Mouse (Mus musculus) inflammation-experienced regulatory T-cells, adult 6 months (primary cell): ENCODE measurements around the gene App. TPM values are rescaled to one million over a fixed set of nuclear protein-coding genes. Genes with fewer than 3 reads are reported as not detected.

Experiments used
- ATAC-seq: one replicate; pipeline ENCODE4 v1.8.0; 2017
- polyA plus RNA-seq, 3 experiments: library from polyadenylated mRNA; unstranded; fragments of 100-300 nt; shearing (Covaris generic); gene quantifications; one replicate each; pipeline ENCODE4 v1.2.1; 2017

The App gene
- polyA plus RNA-seq, 3 experiments from 2014 or later: 0.17 to 0.48 (median 0.29) TPM

DNA sequence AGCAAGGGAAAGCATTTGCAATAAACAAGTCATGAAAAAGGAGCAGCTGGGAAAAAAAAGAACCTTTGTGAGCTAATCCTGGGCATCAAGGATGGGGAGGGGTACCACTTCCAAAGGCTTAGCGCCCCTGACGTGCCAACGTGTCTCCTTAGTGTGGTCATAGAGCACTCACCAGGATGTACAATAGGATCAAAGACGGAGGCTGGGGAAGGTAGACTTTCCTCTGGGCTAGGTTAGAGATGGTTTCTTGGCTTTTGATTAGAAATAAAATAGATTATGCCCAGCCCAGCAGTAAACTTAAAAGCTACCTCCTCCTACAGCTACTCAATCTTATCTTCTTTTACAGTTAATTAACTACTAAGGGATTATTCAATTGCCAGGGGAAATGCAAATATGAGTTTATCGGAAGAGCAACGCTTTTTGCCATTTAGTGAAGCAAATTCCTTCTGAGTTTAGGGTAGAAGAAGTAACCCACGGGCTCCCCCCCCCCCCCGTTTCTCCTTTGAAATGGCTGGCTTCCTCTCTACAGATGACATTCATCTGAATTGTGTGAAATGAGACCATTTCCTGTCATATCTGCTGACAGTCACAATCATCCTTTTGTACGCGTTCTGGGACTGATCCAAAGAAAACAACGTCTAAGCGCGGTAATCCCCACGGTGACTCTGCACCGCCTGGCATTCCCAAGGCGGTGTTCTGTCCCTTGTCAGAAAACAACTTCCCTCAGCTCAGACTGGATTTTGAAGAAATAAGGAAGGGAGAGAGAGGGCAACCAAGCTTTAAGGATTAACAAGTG, 201.8 kb downstream of the App start:
- peak; percentile 10 for ATAC-seq

DNA sequence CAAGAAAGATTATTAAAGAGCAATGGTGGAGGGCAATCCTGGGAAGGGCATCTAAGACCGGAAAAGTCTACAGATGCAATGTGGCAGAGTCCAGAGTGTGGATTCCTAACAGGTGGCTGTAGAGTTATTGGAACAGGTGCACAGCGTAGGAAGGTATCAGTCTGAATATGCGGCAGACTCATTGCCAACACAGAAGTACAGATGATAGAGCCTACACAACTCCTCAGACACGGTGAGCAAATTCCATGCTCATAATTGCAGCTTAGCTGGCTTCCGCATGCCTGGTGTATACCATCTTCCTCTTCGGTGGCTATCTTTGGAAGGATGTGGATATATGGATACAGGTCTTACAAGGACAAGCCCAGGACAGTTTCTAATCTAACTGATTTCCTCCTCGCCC, 204.5 kb downstream of the App start:
- ATAC-seq: no peak

DNA sequence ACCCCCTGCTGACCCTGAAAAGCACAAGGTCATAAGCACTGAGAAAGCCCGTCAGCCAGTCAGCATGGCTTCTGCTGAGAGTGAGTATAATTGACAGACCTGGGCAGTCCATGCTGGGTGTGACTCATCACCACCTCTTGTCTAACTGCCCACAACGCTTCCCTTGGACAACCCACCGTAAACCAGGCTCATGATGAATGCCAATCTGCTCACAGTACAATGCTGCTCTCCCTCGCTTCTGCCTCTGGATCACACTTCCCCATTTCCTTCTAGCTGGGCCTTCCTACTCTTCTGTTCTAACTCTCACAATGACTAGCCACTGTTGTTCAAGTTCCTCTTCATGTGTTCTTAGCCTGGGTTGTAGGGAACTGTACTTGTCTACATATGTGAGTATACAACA, 206.6 kb downstream of the App start:
- ATAC-seq: no peak

DNA sequence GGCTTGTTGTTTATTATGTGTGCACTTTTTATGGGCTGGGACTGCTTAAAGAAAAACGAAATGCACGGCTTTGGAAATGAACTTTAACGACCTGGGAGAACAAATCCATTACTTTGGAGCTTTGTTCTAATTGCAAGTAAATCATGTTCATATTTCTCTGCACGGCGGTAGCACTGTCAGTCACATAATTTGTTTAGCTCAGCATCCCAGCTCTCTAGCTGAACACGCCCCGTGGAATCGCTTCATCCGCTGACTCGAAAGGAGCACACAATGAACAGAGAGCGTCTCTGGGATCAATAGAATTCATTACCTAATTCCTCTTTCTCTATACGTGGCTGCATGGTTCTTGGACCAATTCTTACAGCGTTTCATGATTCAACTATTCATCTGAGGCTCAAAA, 207.5 kb downstream of the App start:
- ATAC-seq: no peak

GRCm38 (mm10) chr16:84963960-84964359, 209.6 kb downstream of the App start:
- no peak for ATAC-seq

DNA sequence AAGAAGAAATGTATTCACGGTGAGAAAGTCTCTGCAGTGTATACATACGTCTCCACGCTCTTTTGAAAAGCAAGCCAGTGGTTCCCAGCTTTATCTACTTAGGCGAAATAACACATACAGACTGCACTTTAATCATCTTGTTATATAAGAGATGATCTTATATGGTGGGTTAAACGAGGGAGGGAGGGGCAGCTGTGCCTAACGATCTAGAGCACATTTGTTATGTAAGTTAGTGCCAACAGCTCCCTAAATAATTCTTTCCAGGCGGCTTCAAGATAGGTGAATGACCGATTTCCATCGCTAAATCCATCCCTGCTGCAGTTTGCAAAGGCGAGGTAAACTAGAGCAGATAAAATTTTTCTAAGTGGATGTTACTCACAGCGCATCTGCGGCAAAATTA, 210.0 kb downstream of the App start:
- ATAC-seq: no peak

DNA sequence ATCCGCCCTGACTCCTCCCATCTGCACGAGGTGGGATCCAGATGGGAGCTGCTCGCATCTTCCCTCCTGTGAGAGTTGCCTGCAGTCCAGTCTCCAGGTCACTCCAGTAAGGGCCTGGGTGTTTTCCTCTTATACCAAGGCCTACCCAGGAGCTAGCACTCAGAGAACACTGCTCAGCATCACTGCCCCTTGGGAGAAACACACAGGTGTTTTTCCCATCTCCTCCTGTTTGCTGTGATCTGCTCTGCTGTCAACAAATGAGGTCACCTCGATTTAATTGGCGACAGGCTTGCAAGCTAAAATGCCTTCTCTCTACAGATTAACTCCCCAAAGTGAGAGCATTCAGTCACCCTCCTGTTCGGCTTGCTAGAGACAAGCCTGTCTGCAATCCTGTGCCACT, 216.3 kb downstream of the App start:
- ATAC-seq: no peak

DNA sequence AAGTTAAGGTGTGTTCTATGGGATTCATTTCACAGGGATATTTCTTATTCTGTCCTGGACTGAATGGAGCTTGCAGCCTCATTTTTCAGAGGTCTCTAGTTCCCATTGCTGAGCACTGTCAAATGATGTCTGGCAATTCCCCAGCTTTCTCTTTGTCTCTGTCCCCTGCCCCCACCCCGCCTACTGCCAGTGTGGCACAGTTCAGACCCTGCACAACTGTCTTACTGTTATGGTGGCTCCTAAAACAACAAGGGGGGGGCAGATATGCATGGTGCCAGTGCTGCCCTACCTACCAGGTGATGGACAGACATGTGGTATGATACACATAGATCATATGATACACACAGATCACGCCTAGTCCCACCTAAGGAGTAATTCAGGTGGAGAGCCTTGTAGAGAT, 216.9 kb downstream of the App start:
- ATAC-seq: no peak

GRCm38 (mm10) chr16:84955840-84956239, 217.7 kb downstream of the App start:
- no peak for ATAC-seq

DNA sequence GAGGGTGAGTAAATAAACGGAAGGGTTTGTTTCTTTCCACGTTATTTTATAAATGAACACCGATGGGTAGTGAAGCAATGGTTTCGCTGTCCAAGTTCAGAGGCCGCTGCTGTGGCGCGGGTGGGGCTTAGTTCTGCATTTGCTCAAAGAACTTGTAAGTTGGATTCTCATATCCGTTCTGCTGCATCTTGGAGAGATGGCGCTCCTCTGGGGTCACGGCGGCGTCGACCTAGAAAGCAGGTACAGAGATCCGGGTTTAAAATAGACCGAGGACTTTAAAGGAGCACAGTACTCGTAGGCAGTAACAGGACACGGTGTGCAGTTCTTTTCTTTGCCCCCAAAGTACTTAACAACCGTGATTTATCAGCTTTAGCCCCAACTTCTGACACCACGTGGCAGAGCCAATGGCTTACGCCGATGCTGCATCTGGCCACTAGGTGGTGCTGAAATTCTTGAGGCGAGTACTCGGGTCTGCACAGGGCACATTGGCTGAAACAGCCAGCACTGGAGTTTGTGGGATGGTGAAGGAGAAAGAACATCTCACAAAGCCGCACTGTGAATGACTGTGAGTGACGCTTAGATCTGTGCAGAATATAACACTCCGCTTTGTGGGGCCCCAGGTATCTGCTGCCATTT, 218.2 kb downstream of the App start:
- peak; percentile 54 for ATAC-seq

DNA sequence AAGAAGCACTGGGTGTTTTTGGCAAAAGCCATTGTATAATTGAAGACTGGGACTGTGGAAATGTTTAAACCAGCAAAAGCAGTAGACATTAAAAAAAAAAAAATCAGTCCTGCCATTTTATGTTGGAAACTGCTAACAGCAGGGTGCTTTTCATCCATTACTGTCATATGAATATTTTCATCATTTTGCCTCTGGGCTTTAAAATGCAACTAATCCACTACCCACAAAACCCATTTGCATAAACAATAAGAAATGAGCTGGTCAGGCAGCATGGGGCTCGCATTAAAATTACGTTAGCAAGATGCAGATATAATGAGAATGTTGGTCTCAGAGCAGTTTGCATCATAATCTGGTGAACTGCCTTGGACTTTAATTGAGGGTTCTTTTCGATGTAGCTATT, 242.5 kb downstream of the App start:
- no peak for ATAC-seq

GRCm38 (mm10) chr16:84927827-84928226, 245.7 kb downstream of the App start:
- ATAC-seq: no peak

DNA sequence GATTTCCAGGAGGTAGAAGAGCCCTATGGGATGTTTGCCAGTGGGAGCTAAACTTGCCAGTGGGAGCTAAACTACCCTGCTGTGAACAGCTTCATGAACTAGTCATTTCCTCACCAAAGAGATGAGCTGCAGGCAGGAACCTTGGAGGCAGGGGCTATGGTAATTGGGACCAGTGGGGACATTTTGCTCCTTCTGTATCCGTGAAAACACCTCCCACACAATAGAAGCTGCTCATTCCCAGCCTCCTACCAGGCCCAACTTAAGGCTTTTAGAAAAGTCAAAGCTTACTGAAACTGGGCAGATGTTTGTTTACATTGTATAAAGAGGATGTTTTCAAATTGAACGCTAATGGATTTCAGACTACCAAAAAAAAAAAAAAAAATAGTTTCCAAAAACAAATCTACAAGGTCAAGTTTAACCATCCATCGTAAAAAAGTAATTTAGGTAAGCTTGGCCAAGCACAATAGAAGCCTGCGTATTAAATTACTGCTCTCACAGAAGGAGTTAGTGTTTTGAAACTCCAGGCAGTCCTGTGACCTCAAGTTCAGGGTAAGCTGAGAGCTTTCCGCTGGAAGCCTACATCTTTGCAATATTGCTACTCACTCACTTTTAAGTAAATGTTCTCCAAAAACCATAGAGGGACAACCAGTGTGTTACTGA, 253.8 kb downstream of the App start:
- ATAC-seq: no peak

GRCm38 (mm10) chr16:84919087-84919486, 254.5 kb downstream of the App start:
- ATAC-seq: no peak

DNA sequence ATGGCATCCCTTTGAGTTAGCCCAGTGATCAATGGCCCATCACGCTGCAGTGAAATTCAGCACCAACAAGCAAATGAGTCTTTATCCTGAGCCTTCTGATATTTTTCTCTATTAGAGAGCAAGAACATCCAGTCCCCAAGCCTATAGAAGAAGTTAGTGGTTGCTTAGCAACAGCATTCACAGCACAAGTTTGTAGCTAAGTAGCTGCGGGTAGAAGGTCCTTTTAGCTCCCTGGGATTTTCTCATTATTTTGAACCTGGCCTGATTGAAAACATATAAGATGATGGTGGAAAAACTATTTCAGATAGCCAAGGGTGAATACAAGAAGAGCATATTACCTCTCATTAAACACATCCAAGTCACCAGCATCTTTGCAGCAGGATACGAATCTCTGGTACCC, 256.8 kb downstream of the App start:
- ATAC-seq: no peak

DNA sequence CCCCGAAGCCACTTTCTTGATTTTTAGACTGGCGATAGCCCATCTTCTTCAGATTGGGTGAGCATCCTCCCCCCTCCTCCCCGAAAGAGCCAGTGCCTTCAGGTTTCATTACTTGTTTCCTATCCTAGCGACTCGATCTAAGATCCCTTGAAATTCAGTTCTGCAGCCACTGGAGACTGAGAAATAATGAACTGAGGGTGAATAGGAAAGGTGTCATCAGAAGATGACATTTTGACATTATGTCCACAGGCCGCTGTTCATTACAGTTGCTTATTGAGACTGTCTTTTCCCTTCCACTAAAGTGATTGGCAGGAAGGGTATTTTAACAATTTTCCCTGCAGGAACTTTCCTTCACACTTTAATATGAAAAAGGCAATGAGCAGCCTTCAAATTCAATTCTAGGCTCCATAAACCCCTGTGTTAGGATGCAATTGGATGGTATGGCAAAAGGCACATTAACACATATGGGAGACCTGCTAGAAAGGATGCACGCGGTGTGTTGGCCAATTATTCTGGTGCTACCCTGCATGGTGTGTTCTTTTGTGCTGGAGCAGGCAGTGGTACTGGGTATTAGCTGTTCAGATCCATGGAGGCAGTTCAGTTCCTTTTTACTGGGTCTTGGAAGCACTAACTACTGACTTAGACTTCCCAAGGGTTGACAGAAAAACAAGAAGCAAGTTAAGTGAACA, 261.9 kb downstream of the App start:
- ATAC-seq: no peak

DNA sequence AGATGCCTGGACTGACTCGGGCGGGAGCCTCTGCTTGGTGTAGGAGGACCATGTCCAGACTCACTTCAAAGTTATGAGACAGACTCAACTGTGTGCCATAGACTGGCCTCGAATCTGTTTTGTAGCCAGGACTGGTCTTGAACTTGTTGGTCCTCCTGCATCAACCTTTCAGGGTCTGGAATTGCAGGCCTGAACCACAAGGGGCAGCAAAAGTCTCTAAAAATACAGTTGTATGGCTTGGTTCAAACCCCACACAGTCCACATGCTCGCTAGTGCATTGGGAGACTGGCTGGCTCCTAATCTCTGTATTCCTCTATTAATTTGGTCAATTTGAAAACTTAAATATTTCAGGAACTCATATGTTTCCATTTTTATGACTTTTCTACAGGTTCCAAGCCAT, 270.6 kb downstream of the App start:
- ATAC-seq: no peak
